Mouse (Mus musculus) embryonic facial prominence, embryonic 10.5 days (tissue): Measurements from ENCODE around the gene Suox. TPM values are rescaled to one million over a fixed set of nuclear protein-coding genes. Genes with fewer than 3 reads are reported as not detected.

Source experiments
- DNase-seq: peaks from one replicate; pipeline ENCODE4 v3.0.0-alpha.2; 2017; ENCODE audit warnings: low spot score
- H3K27ac ChIP-seq: fragments of 300-500 bp; sonication (generic); replicated peaks from 2 replicates; pipeline ENCODE4 v1.5.1; 2016; ENCODE audit warnings: mild to moderate bottlenecking
- H3K27me3 ChIP-seq: fragments of 300-500 bp; sonication (generic); replicated peaks from 2 replicates; pipeline ENCODE4 v1.6.1; 2016; ENCODE audit warnings: low read depth, mild to moderate bottlenecking; ENCODE audit not compliant: poor library complexity, severe bottlenecking
- H3K36me3 ChIP-seq: fragments of 300-500 bp; sonication (generic); replicated peaks from 2 replicates; pipeline ENCODE4 v1.6.1; 2016; ENCODE audit warnings: mild to moderate bottlenecking, moderate library complexity
- H3K4me1 ChIP-seq: fragments of 300-500 bp; sonication (generic); 2 replicates; pipeline ENCODE4 v1.6.1; 2016
- H3K4me3 ChIP-seq: fragments of 300-500 bp; sonication (generic); 2 replicates; pipeline ENCODE4 v1.5.1; 2016; ENCODE audit warnings: mild to moderate bottlenecking, moderate library complexity
- H3K9me3 ChIP-seq: fragments of 300-500 bp; sonication (generic); 2 replicates; pipeline ENCODE4 v1.6.1; 2016; ENCODE audit warnings: mild to moderate bottlenecking
- WGBS: fragments of 180-500 bp; shearing (Covaris S2); methylation state at CpG from one replicate; pipeline ENCODE4 v1.1.7; 2016; 5-methylcytosine and 5-hydroxymethylcytosine counted together
- polyA plus RNA-seq: library from polyadenylated mRNA; unstranded; fragments of >200 nt; fragmentation: Nextera tagmentation; extraction: Ambion mirVana; gene quantifications from 2 replicates; pipeline ENCODE4 v1.2.1, GENCODE M21; 2016

Suox gene
- polyA plus RNA-seq, 1 experiment from 2014 or later: 13.5 TPM

DNA sequence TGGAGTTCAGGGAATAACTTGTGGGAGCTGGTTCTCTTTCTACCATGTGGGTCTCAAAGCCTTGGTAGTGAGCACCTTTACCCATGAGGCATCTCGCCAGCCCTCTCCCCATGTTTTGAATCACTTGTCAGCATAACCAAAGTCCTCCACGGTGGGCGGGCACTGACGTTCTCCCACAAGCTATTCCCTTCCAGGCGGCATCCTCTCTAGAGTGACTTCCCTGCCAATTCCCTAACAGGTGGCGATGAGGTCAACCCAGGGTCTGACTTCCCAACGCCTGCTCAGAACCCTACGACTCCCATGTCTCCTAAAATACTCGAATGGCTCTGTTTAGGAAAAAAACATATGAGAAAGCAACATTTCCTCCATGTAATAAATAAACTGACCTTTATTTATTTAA, 16.0 kb downstream of the Suox start:
- H3K4me3 ChIP-seq: no peak overlapping the region
- DNase-seq: no peak
- no peaks in the 10 kb centered on the region for H3K36me3 ChIP-seq
- WGBS: 63% methylated on average over 9 of the region's 9 CpGs
- no peak overlapping the region for H3K27ac ChIP-seq
- H3K9me3 ChIP-seq: no peaks in the 10 kb centered on the region
- peaks cover 21% of the 10 kb centered on the region; the same call in 1 of the 2 replicates for H3K4me1 ChIP-seq
- no peaks in the 10 kb centered on the region for H3K27me3 ChIP-seq

GRCm38 (mm10) chr10:128656731-128657130, 17.1 kb downstream of the Suox start:
- no peaks in the 10 kb centered on the region for H3K27me3 ChIP-seq
- H3K9me3 ChIP-seq: no peaks in the 10 kb centered on the region
- WGBS: 95% methylated on average over 1 of the region's 1 CpGs
- H3K36me3 ChIP-seq: no peaks in the 10 kb centered on the region
- H3K4me3 ChIP-seq: no peak overlapping the region
- H3K27ac ChIP-seq: no peak overlapping the region
- H3K4me1 ChIP-seq: peaks cover 21% of the 10 kb centered on the region; the same call in 1 of the 2 replicates
- no peak for DNase-seq

GRCm38 (mm10) chr10:128655254-128655653, 18.6 kb downstream of the Suox start:
- WGBS: 82% methylated on average over 3 of the region's 3 CpGs
- no peak overlapping the region for H3K4me3 ChIP-seq
- no peak overlapping the region for H3K27ac ChIP-seq
- no peak for DNase-seq
- H3K27me3 ChIP-seq: no peaks in the 10 kb centered on the region
- no peaks in the 10 kb centered on the region for H3K9me3 ChIP-seq
- peaks cover 21% of the 10 kb centered on the region; the same call in 1 of the 2 replicates for H3K4me1 ChIP-seq
- no peaks in the 10 kb centered on the region for H3K36me3 ChIP-seq

DNA sequence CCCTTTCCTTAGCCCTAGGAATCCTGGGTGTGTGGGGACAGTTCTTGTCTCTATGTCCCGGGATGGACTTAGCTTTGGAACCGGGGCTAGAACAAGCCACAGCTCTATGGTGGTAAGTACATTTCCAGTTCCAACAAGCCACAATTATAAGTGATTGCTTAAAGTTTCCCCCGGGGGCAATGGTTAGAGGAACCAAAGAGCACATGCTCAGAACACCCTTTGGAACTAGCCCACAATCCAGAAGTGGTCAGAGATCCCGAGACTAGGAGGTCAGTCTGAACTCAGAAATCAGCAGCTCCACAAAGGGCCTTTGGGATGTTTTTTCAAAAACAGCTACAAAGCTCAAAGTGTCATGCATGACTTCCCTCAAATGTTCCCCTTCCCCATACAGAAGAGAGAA, 20.0 kb downstream of the Suox start:
- H3K27ac ChIP-seq: no peak overlapping the region
- no peaks in the 10 kb centered on the region for H3K9me3 ChIP-seq
- H3K27me3 ChIP-seq: no peaks in the 10 kb centered on the region
- no peaks in the 10 kb centered on the region for H3K36me3 ChIP-seq
- peaks cover 15% of the 10 kb centered on the region; the same call in 1 of the 2 replicates for H3K4me1 ChIP-seq
- 75% methylated on average over 4 of the region's 4 CpGs for WGBS
- no peak for DNase-seq
- H3K4me3 ChIP-seq: no peak overlapping the region

DNA sequence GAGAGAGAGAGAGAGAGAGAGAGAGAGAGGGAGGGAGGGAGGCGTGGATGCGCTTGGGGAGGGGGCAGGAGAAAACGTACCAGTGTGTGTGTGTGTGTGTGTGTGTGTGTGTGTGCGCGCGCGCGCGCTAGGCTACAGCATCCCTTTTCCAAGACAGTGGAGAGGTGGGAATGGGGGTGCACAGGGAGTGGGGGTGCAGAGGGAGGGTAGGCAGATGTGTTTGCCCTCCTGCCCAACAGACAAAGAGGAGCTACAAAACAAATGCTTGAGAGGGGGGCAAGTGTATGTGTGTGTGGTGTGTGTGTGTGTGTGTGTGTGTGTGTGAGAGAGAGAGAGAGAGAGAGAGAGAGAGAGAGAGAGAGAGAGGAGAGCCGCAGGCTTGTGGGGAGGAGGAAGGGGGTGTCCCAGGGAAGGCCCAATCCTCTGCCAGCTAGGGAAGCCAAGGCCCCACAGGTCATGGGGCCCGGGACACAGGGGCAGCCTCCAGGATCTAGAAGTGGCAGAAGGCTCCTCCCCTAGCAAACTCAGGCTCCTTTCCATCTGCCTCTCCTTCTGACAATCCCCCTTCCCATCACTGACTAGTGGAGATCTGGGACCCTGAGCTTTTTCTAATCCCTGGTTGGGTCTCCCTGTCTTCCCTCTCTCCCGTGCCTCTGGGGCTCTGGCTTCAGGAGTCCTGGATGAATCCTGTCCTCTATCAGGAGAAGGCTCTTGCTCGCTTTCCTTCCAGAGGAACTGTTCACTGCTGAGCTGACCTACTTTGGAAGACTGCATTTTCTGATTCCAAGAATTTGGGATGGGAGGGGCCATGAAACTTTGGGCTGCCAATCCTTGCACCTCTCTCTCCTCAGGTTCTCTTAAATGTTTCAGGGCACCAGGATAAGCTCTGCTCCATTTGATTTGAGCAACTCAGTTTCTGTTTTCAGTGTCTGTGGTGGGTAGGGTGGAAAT, 27.5 kb downstream of the Suox start:
- H3K9me3 ChIP-seq: no peaks in the 10 kb centered on the region
- peak overlapping the region; percentile 66 for H3K4me3 ChIP-seq
- peak overlapping the region; percentile 83 for H3K27ac ChIP-seq
- peaks cover 10% of the 10 kb centered on the region; the same call in 1 of the 2 replicates for H3K36me3 ChIP-seq
- H3K27me3 ChIP-seq: peaks cover 22% of the 10 kb centered on the region
- DNase-seq: peak; percentile 74
- 7% methylated on average over 12 of the region's 13 CpGs for WGBS
- H3K4me1 ChIP-seq: peaks cover 39% of the 10 kb centered on the region

DNA sequence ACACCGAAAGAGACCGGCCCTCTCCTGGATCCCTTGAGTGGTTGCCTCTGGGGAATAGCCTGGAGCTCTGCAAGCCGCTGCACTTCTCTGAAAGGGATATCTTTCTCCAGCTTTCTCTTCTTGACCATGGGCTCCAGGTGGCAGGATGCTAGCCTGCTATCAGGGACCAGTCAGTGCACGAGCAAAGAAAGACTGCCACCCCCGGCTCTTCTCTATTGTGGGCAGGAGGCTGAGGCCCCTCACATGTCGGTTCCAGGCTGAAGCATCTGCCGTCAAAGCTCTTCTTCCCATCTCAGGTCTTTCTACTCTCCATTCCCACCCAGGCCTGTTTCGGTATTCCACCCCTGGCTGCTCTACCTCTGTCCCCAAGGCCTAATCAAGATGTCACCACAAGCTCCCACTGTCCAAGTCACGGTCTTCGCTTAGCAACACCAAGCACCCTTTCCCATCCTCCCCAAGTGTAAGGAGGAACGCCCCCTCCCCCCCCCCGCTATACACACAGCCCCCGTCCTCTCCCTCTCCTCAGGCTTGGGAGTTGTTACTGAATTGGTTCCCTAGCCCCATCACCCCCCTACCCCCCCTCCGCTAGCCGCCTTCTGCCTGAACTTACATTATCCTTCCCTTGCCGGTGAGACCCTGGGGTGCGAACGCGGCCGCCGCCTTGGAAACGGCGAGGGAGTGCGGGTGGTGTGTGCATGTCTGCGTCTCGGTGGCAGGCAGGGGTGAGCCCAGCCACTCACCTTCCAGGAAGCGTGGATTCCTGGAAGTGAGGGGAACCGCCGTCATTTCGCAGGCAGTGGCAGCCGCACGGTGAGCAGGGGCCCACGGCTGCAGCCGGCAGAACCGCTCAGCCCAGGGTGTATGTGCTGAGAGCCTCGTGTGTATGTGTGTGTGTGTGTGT, 28.5 kb downstream of the Suox start, which contains the start of gene Ikzf4:
Gene Ikzf4 (minus strand): TSS at position 881 of the 901 bp plus-strand sequence.
- H3K36me3 ChIP-seq: peaks cover 20% of the 10 kb centered on the region
- DNase-seq: peak; percentile 68
- peaks cover 39% of the 10 kb centered on the region for H3K4me1 ChIP-seq
- peak within 1 kb of the TSS; percentile 83 for H3K27ac ChIP-seq
- H3K9me3 ChIP-seq: no peaks in the 10 kb centered on the region
- peak within 1 kb of the TSS; percentile 66 for H3K4me3 ChIP-seq
- H3K27me3 ChIP-seq: peaks cover 22% of the 10 kb centered on the region
- WGBS: 3% methylated on average over 36 of the region's 36 CpGs

DNA sequence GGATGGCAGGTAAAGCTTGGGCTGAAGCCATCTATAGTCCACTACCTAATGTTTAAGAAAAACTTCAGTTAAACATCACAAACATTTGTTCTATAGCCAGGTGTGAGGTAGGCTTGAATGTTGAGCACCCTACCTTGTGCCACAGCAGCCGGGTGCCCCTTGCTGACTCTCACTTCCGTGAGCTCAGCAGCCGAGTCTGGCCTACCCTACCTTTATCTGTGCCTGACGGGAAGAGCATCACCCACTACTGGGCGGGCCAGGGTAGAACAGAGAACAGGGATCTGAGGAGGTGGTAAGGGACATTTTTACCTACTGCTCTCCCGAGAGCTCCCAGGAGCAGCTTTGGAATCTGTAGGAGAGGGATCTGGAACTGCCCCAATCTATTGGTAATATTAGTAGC, 31.1 kb downstream of the Suox start:
- peaks cover 22% of the 10 kb centered on the region for H3K27me3 ChIP-seq
- H3K9me3 ChIP-seq: no peaks in the 10 kb centered on the region
- no peak for DNase-seq
- no peak overlapping the region for H3K4me3 ChIP-seq
- H3K4me1 ChIP-seq: peaks cover 39% of the 10 kb centered on the region
- WGBS: 86% methylated on average over 6 of the region's 6 CpGs
- H3K27ac ChIP-seq: no peak overlapping the region
- H3K36me3 ChIP-seq: peaks cover 43% of the 10 kb centered on the region

DNA sequence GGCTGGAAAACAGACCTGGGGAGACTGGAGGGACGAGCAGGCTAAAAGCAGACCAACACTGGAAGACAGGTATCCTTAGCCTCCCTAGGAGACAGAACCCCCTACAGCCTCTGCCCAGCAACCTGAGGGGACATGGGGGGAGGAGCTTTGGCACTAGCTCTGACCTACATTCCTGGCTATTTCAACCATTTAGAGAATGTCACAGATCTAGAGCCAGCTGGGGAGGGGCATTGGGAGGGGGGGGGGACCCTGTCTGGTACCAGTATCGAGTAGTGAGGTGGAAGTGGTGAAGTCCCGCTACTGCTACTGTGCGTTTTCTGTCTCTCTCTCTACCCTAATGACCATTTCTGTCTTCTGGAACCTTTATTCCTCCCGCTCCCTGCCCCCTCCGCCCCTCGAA, 32.0 kb downstream of the Suox start:
- Histone ChIP-seq H3K27me3 (peaks cover 22% of the 10 kb centered on the region), H3K4me1 (peaks cover 40% of the 10 kb centered on the region), H3K4me3 (no peak overlapping the region), H3K9me3 (no peaks in the 10 kb centered on the region), H3K36me3 (peaks cover 43% of the 10 kb centered on the region), H3K27ac (no peak overlapping the region)
- DNase-seq: no peak
- 82% methylated on average over 7 of the region's 7 CpGs for WGBS

GRCm38 (mm10) chr10:128640891-128641290, 33.0 kb downstream of the Suox start:
- Histone ChIP-seq H3K9me3 (no peaks in the 10 kb centered on the region), H3K4me1 (peaks cover 35% of the 10 kb centered on the region), H3K27me3 (peaks cover 27% of the 10 kb centered on the region), H3K36me3 (peaks cover 50% of the 10 kb centered on the region), H3K4me3 (no peak overlapping the region), H3K27ac (no peak overlapping the region)
- no peak for DNase-seq
- WGBS: 93% methylated on average over 15 of the region's 15 CpGs

- Histone ChIP-seq H3K27me3 (peaks cover 21% of the 10 kb centered on the region), H3K9me3 (no peaks in the 10 kb centered on the region), H3K36me3 (peaks cover 59% of the 10 kb centered on the region), H3K4me1 (peaks cover 26% of the 10 kb centered on the region), H3K27ac (no peak overlapping the region), H3K4me3 (no peak overlapping the region)
- WGBS: 88% methylated on average over 14 of the region's 14 CpGs
- DNase-seq: no peak
Observed at GRCm38 (mm10) chr10:128639999-128640398, 33.9 kb downstream of the Suox start.

DNA sequence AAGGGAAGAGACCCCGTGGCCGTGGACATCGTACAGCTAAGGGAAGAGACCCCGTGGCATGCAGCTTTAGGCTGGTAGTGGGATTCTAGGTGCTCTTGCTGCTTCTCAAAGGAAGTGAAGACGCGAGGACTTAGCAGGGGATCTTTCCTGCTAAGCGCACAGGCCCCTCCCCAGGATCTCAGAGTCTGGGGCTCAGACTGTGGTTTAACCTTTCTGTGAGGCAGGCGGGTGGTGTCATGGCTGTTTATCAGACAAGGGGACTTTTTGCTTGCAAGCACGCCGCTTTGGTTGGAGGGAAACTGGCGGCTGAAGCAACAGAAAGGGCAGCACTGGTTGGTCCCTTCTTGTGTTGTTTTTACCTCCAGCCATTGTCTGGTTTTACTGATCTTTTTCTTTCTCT, 36.9 kb downstream of the Suox start:
- Histone ChIP-seq H3K4me1 (peaks cover 17% of the 10 kb centered on the region), H3K27me3 (peaks cover 5% of the 10 kb centered on the region; the same call in 1 of the 2 replicates), H3K36me3 (peaks cover 74% of the 10 kb centered on the region), H3K27ac (peak overlapping the region; percentile 31; the same call in 1 of the 2 replicates), H3K9me3 (no peaks in the 10 kb centered on the region), H3K4me3 (0 out of 2 replicates have a peak overlapping the region, but pooled peaks have one; percentile 16)
- 9% methylated on average over 11 of the region's 11 CpGs for WGBS
- peak; percentile 33 for DNase-seq

GRCm38 (mm10) chr10:128636561-128636960, 37.3 kb downstream of the Suox start:
- DNase-seq: no peak
- peaks cover 13% of the 10 kb centered on the region for H3K4me1 ChIP-seq
- H3K27ac ChIP-seq: 0 out of 2 replicates have a peak overlapping the region, but pooled peaks have one; percentile 1
- H3K4me3 ChIP-seq: no peak overlapping the region
- WGBS: 45% methylated on average over 6 of the region's 6 CpGs
- peaks cover 70% of the 10 kb centered on the region for H3K36me3 ChIP-seq
- H3K9me3 ChIP-seq: no peaks in the 10 kb centered on the region
- H3K27me3 ChIP-seq: peaks cover 5% of the 10 kb centered on the region; the same call in 1 of the 2 replicates
